Mouse (Mus musculus): ENCODE data around the gene Atp5g2.
A peak's percentile ranks its signal among the peaks of the same experiment; 100 is the strongest.

GRCm38 (mm10) chr15:102698193-102698592, 26.0 kb upstream of the Atp5g2 start:
- TF ChIP-seq POLR2A (IDR thresholded peaks at IDR 0.05; ENCODE audit: control insufficient read depth, extremely low read depth, insufficient read depth, low read length, poor library complexity) (no peak), CTCF (IDR thresholded peaks at IDR 0.05; ENCODE audit: borderline replicate concordance, control insufficient read depth, extremely low read depth, insufficient read depth, low read length, poor library complexity) (peak; percentile 92)
